Mouse (Mus musculus): ENCODE data around the gene Nek5.

DNA sequence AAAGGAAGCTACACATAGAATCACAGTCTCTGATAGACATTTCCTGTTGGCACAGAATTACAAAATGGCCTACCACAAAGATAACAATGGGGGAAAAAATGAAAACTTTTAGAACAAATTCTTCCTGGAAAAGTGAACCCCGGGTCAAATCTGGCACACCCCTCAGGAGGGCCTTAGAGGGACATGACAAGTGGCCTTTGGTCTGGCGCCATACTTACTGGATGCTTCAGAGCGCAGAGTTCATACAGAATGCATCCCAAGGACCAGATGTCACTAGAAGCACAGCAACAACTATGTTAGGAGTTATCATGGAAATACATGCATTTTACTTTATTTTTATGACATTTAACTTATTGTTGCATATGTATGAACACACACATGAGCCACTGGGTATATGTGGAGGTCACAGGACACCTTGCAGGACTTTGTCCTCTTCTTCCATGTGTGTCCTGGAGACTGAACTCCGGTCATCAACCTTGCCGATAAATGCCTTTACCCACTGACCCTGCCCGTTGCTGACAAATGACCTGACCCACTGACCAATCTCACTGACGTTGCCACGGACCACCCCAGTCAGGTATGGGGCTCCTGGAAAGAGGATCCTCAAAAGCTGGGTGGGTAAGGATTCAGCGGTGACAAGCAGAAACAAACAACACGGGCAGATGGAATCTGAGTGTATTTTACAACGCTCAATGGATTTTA lies 24.9 kb upstream of the Nek5 start:
- TF ChIP-seq CTCF (IDR thresholded peaks at IDR 0.05; ENCODE audit: low read depth, low read length) (no peak), POLR2A (IDR thresholded peaks at IDR 0.05; ENCODE audit: borderline replicate concordance, low read depth, low read length) (no peak)
